Mouse (Mus musculus): ENCODE data around the gene Mterf2.

DNA sequence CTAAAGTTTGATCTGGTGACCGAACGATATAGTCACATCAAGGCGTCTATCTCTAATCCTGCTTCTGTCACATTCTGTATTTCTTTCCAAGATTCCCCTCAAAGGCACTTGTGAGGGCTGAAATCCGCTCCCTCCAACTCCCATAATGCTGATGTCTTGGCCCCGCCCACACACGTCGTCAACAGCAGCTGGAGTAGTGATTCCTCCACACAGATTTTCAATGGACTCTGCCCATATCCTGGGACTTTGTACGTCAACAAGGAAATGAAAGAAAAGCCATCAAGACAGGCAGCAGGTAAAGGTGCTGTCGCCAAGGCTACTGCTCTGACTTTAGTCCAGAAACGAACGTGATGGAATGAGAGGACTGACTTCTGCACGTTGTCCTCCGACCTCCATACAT lies 2.6 kb downstream of the Mterf2 start:
- TF ChIP-seq CTCF (IDR thresholded peaks at IDR 0.05; ENCODE audit: low read depth) (no peak), EP300 (IDR thresholded peaks at IDR 0.05; ENCODE audit: low read depth) (no peak)

Measured in heart, postnatal 0 days (tissue).